Mouse (Mus musculus) kidney, adult 2 months (tissue): ENCODE results near the gene Cdk15. TPM values are rescaled to one million over a fixed set of nuclear protein-coding genes. Genes with fewer than 3 reads are reported as not detected.

Experiments
- DNase-seq: peaks from one replicate; pipeline ENCODE4 v3.0.0; 2021
- H3K27ac ChIP-seq: fragments of 200-500 bp; 2 replicates; pipeline ENCODE4 v1.5.1; 2012; ENCODE audit warnings: low read depth, low read length, control low read depth, inconsistent platforms; ENCODE audit not compliant: insufficient read depth
- H3K27me3 ChIP-seq: fragments of 200-500 bp; replicated peaks from 2 replicates; pipeline ENCODE4 v1.6.1; 2012; ENCODE audit warnings: mild to moderate bottlenecking, moderate library complexity, low read length, inconsistent platforms; ENCODE audit not compliant: control insufficient read depth, insufficient read depth
- H3K36me3 ChIP-seq: fragments of 200-500 bp; 2 replicates; pipeline ENCODE4 v1.6.1; 2012; ENCODE audit warnings: mild to moderate bottlenecking, moderate library complexity, low read length, inconsistent platforms; ENCODE audit not compliant: control insufficient read depth, insufficient read depth
- H3K4me1 ChIP-seq: fragments of 200-500 bp; 2 replicates; pipeline ENCODE4 v1.6.1; 2011; ENCODE audit warnings: low read length; ENCODE audit not compliant: control insufficient read depth, insufficient read depth
- H3K4me3 ChIP-seq: fragments of 200-500 bp; 2 replicates; pipeline ENCODE4 v1.5.1; 2011; ENCODE audit warnings: mild to moderate bottlenecking, low read depth, low read length, control low read depth; ENCODE audit not compliant: insufficient read depth
- CTCF ChIP-seq: fragments of 200-500 bp; conservative IDR thresholded peaks from 2 replicates; pipeline ENCODE4 v1.5.1; 2011; ENCODE audit warnings: low read depth, mild to moderate bottlenecking, control low read depth, low read length, moderate library complexity, mixed read lengths; ENCODE audit not compliant: insufficient read depth, insufficient read length
- POLR2A ChIP-seq: fragments of 200-500 bp; IDR thresholded peaks from one replicate; pipeline ENCODE4 v1.6.1; 2011; ENCODE audit warnings: low read depth, low read length, control low read depth
- WGBS: fragments of 180-500 bp; shearing (Covaris S2); methylation state at CpG from one replicate; pipeline ENCODE4 v1.1.7; 2018; 5-methylcytosine and 5-hydroxymethylcytosine counted together
- polyA plus RNA-seq: library from polyadenylated mRNA; depleted of rRNA; stranded (reverse); fragments of >200 nt; gene quantifications from 2 replicates; pipeline ENCODE4 v1.2.3, GENCODE M21; 2012; rRNA removed

Gene Cdk15
- polyA plus RNA-seq, 1 experiment, result 0.13 TPM

- TF ChIP-seq POLR2A (no peak), CTCF (no peak)
- no peak overlapping the region for H3K4me3 ChIP-seq
- H3K27ac ChIP-seq, result no peak overlapping the region
- H3K27me3 ChIP-seq, result no peaks in the 10 kb centered on the region
- WGBS, result 38% methylated on average over 2 of the region's 2 CpGs
- H3K36me3 ChIP-seq, result no peaks in the 10 kb centered on the region
- no peaks in the 10 kb centered on the region for H3K4me1 ChIP-seq
- no peak for DNase-seq
Observed at GRCm38 (mm10) chr1:59399554-59400325, 143.0 kb downstream of the Cdk15 start.

DNA sequence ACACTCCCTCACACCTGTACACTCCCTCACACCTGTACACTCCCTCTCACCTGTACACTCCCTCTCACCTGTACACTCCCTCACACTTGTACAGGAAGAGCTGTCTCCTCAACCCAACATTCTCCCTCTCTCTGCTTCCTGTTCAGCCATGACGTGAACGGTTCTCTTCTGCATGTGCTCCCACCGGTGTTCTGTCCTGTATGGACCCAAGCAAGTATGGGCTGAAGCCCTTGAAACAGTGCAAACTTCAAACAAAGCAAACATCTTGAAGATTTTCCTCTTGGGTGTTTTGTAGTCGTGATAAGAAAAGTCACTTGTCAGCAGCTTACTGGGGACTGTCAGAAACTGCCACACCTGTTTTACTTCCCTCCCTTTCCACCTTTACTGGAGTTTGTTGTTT lies 144.5 kb downstream of the Cdk15 start:
- 88% methylated on average over 4 of the region's 4 CpGs for WGBS
- H3K4me3 ChIP-seq, result no peak overlapping the region
- TF ChIP-seq POLR2A (no peak), CTCF (no peak)

More for the DNA sequence above, 144.5 kb downstream of the Cdk15 start:
- H3K36me3 ChIP-seq, result no peaks in the 10 kb centered on the region
- no peaks in the 10 kb centered on the region for H3K4me1 ChIP-seq
- DNase-seq, result no peak
- no peak overlapping the region for H3K27ac ChIP-seq
- no peaks in the 10 kb centered on the region for H3K27me3 ChIP-seq

Other genes starting within 250 kb of the Cdk15 start
- 0.06 TPM in 1 of 2 replicates, not detected in the other for gene C2cd6, start 162.0 kb upstream of the Cdk15 start, polyA plus RNA-seq
- 9.6 and 10.3 TPM in 2 replicates for gene Tmem237, start 136.5 kb upstream of the Cdk15 start, polyA plus RNA-seq
- 2.6 TPM in 2 replicates for gene Mpp4, start 93.5 kb upstream of the Cdk15 start, polyA plus RNA-seq
- 10.8 and 11.1 TPM in 2 replicates for gene Als2, start 19.7 kb upstream of the Cdk15 start, polyA plus RNA-seq
- gene Fzd7, start 225.5 kb downstream of the Cdk15 start, polyA plus RNA-seq, result 8.6 and 12.6 TPM in 2 replicates